Mouse (Mus musculus) neural tube, embryonic 12.5 days (tissue): ENCODE results near the gene Slc1a4. TPM values are rescaled to one million over a fixed set of nuclear protein-coding genes. Genes with fewer than 3 reads are reported as not detected.

Experiments
- ATAC-seq: fragments of 200-750 bp; cut with Nextera tagmentation; 2 replicates; pipeline ENCODE4 v1.8.0; 2017; ENCODE audit warnings: low read depth, mild to moderate bottlenecking, moderate TSS enrichment, moderate library complexity; ENCODE audit not compliant: low FRiP score
- H3K27ac ChIP-seq: fragments of 300-500 bp; sonication (generic); 2 replicates; pipeline ENCODE4 v1.5.1; 2016
- H3K27me3 ChIP-seq: fragments of 300-500 bp; sonication (generic); replicated peaks from 2 replicates; pipeline ENCODE4 v1.6.1; 2016; ENCODE audit warnings: mild to moderate bottlenecking
- H3K36me3 ChIP-seq: fragments of 300-500 bp; sonication (generic); 2 replicates; pipeline ENCODE4 v1.6.1; 2016; ENCODE audit warnings: mild to moderate bottlenecking
- H3K4me1 ChIP-seq: fragments of 300-500 bp; sonication (generic); 2 replicates; pipeline ENCODE4 v1.6.1; 2016
- H3K4me2 ChIP-seq: fragments of 300-500 bp; sonication (generic); replicated peaks from 2 replicates; pipeline ENCODE4 v1.6.1; 2016; ENCODE audit warnings: mild to moderate bottlenecking
- H3K4me3 ChIP-seq: fragments of 300-500 bp; sonication (generic); 2 replicates; pipeline ENCODE4 v1.5.1; 2016
- H3K9ac ChIP-seq: fragments of 300-500 bp; sonication (generic); 2 replicates; pipeline ENCODE4 v1.6.1; 2016; ENCODE audit warnings: mild to moderate bottlenecking
- H3K9me3 ChIP-seq: fragments of 300-500 bp; sonication (generic); 2 replicates; pipeline ENCODE4 v1.6.1; 2016; ENCODE audit warnings: mild to moderate bottlenecking
- WGBS: fragments of 180-500 bp; shearing (Covaris S2); methylation state at CpG from one replicate; pipeline ENCODE4 v1.1.7; 2016; 5-methylcytosine and 5-hydroxymethylcytosine counted together
- polyA plus RNA-seq: library from polyadenylated mRNA; unstranded; fragments of >200 nt; fragmentation: Nextera tagmentation; extraction: Ambion mirVana; gene quantifications from 2 replicates; pipeline ENCODE4 v1.2.1, GENCODE M21; 2016

The Slc1a4 gene
- polyA plus RNA-seq, 1 experiment from 2014 or later = 27.8 TPM

DNA sequence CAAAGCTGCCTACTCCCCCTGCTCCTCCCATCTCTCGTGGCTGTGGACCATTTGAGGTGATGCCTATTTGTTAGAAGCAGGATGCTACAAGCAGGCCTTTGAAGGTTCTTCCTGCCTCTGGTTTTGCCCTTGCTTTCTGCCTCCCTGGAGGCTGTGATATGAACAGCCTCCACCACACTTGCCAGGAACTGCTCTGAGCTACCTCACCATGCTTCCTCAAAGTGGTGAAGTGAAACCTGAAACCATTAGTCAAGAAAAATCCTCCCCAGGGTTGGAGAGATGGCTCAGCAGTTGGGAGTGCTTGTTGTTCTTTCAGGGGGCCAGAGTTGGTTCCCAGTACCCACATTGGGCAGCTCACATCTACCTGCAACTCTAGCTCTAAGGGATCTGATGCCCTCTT is 9.1 kb upstream of the Slc1a4 start:
- Histone ChIP-seq H3K4me1 (no peaks in the 10 kb centered on the region), H3K9ac (no peak overlapping the region), H3K27me3 (no peaks in the 10 kb centered on the region), H3K4me3 (no peak overlapping the region), H3K4me2 (no peak overlapping the region), H3K9me3 (no peaks in the 10 kb centered on the region), H3K36me3 (no peaks in the 10 kb centered on the region), H3K27ac (no peak overlapping the region)
- ATAC-seq = no peak
- WGBS = 52% methylated on average over 1 of the region's 1 CpGs

DNA sequence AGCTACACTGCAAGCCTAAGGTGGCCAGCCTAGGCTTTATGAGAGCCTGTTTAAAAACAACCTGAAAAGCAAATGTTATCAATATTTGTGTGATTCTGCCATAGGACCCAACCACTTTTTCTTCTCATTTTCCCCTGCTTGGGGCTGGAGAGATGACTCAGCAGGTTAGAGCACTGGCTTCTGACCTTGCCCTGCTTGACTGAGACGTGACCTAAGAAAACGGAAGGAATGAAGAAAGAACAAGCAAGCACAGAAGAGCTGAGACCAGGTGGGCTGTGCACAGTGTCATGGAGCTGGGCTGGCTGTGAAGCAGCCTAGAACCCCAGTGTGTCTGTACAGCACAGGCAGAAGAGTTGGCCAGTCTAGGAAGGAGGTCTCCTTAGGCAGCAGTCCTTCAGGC is 6.2 kb upstream of the Slc1a4 start:
- Histone ChIP-seq H3K36me3 (no peaks in the 10 kb centered on the region), H3K4me2 (no peak overlapping the region), H3K9me3 (no peaks in the 10 kb centered on the region), H3K27ac (no peak overlapping the region), H3K4me1 (no peaks in the 10 kb centered on the region), H3K9ac (no peak overlapping the region), H3K4me3 (no peak overlapping the region), H3K27me3 (no peaks in the 10 kb centered on the region)
- ATAC-seq = no peak
- WGBS = 82% methylated on average over 2 of the region's 2 CpGs

DNA sequence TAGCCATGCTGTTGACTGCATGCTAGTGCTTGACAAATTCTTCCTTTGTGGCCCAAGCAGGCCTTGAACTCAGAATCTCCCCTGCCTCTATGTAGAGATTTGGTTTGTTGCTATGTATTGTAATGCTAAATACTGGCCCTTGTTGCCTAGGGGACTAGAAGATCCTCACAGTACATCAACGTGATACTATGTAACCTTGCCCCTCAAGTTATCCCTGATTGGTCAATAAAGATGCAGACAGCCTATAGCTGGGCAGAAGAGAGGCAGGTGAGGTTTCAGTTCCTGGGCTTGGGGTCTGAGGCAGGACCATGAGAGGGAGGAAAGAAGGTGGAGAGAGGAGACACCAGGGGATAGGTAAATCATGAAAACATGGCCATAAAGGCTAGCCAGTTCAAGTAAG is 1.8 kb upstream of the Slc1a4 start:
- Histone ChIP-seq H3K27me3 (no peaks in the 10 kb centered on the region), H3K27ac (no peak overlapping the region), H3K36me3 (no peaks in the 10 kb centered on the region), H3K9me3 (no peaks in the 10 kb centered on the region), H3K4me3 (no peak overlapping the region), H3K4me1 (peaks cover 12% of the 10 kb centered on the region; the same call in 1 of the 2 replicates), H3K4me2 (no peak overlapping the region), H3K9ac (no peak overlapping the region)
- ATAC-seq = no peak
- WGBS = 4% methylated on average over 1 of the region's 1 CpGs

DNA sequence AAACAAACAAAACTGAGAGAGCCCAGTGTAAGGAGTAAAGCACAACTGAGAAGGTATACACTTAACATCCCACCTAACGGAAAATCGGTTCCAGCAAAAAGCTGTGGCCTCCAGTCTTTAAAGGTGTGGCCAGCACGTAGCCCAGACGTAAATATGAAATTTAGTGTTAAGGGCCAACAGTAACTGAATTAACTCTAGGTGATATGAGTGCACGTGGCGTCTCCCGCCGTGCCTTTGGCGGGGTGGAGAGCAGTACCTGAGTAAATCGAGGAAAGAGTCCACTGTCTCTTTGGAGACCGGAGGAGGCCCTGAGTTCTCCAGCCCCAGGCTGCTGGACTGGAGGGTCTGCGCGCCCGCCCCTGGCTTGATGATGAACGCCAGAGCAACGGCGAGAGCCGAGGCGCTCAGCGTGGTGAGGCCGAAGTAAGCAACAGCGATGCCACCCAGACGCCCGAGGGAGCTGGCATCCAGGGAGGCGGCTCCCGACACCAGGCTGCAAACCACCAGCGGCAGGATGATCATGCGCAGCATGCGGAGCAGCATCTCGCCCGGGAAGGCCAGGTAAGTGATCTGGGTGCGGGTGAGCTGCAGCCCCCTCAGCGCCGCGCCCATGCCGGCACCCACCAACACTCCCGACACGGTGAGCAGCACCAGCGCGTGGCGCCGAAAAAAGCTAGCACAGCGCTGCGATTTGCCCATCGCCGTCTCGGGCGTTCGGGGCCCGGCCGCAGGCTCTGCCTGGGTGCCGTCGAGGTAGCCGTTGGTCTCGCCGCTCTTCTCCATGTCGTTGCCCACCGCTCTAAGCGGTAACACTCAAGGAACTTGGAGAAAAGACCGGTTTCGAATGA is 599 bp downstream of the Slc1a4 start:
- H3K27ac ChIP-seq = peak overlapping the region; percentile 39
- peak; percentile 49 for ATAC-seq
- WGBS = 1% methylated on average over 61 of the region's 61 CpGs
- H3K9ac ChIP-seq = peak overlapping the region; percentile 77
- H3K27me3 ChIP-seq = no peaks in the 10 kb centered on the region
- no peaks in the 10 kb centered on the region for H3K9me3 ChIP-seq
- H3K4me2 ChIP-seq = peak overlapping the region; percentile 90
- H3K4me3 ChIP-seq = peak overlapping the region; percentile 66
- H3K36me3 ChIP-seq = no peaks in the 10 kb centered on the region
- H3K4me1 ChIP-seq = peaks cover 12% of the 10 kb centered on the region; the same call in 1 of the 2 replicates

DNA sequence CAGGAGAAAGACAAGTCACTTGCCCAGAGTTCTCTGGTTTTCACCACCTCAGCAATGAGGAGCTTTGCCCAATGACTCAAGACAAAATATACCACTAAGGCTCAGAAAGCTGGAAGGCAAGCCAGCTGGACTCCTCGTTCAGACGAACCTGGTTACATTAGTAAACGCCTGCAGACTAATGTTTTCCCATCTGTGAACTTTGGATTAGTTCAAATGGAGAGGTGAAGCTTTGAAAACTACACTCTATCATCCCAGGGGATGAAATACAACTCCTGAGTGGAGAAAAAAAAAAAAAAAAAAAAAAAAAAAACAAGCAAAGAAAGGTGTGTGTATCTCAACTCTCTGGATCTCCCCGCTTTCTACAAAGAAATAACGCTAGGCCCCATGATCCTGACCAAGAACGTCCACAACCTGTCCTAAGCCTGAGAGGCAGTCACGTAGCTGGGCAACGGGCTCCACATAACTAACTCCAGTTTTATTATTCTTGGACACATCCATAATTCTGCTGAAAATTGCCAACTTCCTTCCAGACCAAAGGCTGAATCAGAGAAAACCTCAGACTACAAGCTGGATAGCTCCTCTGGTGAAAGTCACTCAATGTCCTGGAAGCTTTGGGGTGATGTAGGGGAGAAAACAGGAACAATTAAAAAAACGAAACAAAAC is 1.4 kb downstream of the Slc1a4 start:
- WGBS = 38% methylated on average over 9 of the region's 9 CpGs
- peak overlapping the region; percentile 90 for H3K4me2 ChIP-seq
- no peaks in the 10 kb centered on the region for H3K9me3 ChIP-seq
- H3K4me3 ChIP-seq = peak overlapping the region; percentile 66
- H3K9ac ChIP-seq = peak overlapping the region; percentile 77
- H3K36me3 ChIP-seq = no peaks in the 10 kb centered on the region
- H3K27ac ChIP-seq = no peak overlapping the region
- H3K27me3 ChIP-seq = no peaks in the 10 kb centered on the region
- ATAC-seq = no peak
- peaks cover 18% of the 10 kb centered on the region; the same call in 1 of the 2 replicates for H3K4me1 ChIP-seq

DNA sequence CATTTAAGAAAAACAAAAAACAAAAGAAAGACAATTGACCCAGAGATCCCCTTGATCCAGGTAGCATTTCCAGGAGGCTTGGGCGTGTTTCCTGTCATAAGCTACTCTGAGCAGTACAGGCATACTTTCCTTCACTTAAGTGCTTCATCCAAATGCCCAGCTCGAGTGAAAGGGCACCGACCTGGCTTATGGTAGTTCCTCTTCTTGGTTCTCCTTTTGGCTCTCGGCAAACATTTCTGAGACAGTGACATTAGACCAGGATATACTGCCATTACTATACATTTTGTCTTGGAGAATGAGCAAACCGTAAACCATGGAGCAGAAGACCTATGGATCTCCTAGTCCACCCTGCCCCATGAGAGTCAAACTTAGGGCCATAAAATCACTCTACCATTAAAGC is 2.8 kb downstream of the Slc1a4 start:
- H3K9ac ChIP-seq = no peak overlapping the region
- peaks cover 18% of the 10 kb centered on the region; the same call in 1 of the 2 replicates for H3K4me1 ChIP-seq
- H3K4me2 ChIP-seq = peak overlapping the region; percentile 90; the same call in 1 of the 2 replicates
- no peaks in the 10 kb centered on the region for H3K27me3 ChIP-seq
- no peak for ATAC-seq
- no peaks in the 10 kb centered on the region for H3K9me3 ChIP-seq
- no peak overlapping the region for H3K27ac ChIP-seq
- H3K36me3 ChIP-seq = no peaks in the 10 kb centered on the region
- WGBS = 90% methylated on average over 5 of the region's 5 CpGs
- H3K4me3 ChIP-seq = no peak overlapping the region

DNA sequence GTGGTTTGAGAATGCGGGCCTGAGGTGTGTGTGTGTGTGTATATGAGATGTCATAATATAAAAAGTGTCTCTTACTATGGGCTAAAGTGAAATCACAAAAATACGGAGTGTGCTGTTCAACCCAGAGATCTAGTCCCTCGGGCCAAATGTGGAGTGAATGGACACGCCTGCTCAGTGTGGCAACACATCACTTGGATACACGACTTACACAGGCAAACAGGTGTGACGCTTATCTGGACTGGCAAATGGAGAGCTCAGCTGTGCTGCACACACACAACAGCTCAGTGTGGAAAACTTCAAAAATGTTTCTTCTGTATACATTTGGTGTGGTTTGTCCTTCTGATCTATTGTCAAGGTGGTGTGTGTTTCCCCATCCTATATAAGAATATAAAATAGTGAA is 3.7 kb downstream of the Slc1a4 start:
- Histone ChIP-seq H3K27ac (no peak overlapping the region), H3K4me1 (peaks cover 18% of the 10 kb centered on the region; the same call in 1 of the 2 replicates), H3K4me2 (no peak overlapping the region), H3K36me3 (no peaks in the 10 kb centered on the region), H3K9ac (no peak overlapping the region), H3K27me3 (no peaks in the 10 kb centered on the region), H3K4me3 (no peak overlapping the region), H3K9me3 (no peaks in the 10 kb centered on the region)
- 85% methylated on average over 6 of the region's 6 CpGs for WGBS
- ATAC-seq = no peak

DNA sequence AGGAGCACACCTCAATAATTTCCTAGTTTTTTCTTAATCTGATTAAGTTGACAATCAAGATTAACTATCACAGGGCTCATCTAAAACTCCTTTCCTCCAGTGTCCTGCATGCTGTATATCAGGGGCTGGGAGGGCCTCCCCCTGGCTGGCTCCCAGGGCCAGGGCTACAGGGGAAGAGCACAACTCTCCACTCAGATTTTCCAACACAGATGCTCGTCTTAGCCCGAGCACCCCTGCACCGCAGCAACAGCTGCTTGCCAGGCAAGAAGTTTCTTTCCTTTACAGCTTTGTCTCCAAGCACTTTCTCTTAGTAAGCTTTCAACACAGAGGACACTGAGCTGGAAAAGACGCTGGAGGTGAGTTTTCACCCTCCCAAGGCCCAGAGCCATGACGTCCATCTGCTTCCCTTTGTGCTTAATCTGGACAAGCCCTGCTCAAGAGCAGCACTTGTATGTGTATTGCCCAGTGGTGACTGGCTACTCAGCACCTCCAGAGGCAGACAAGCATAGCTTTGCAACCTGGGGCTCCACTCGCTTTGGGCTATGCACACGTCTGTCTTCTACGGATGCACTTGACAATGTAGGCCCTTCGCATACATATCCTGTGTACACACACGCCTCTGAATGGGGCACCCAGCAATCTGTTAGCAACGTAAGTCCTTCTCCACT is 6.1 kb downstream of the Slc1a4 start:
- H3K4me1 ChIP-seq = peaks cover 18% of the 10 kb centered on the region; the same call in 1 of the 2 replicates
- 85% methylated on average over 11 of the region's 11 CpGs for WGBS
- H3K36me3 ChIP-seq = no peaks in the 10 kb centered on the region
- H3K27ac ChIP-seq = no peak overlapping the region
- H3K4me2 ChIP-seq = no peak overlapping the region
- no peaks in the 10 kb centered on the region for H3K27me3 ChIP-seq
- no peak for ATAC-seq
- H3K9ac ChIP-seq = no peak overlapping the region
- no peak overlapping the region for H3K4me3 ChIP-seq
- no peaks in the 10 kb centered on the region for H3K9me3 ChIP-seq

DNA sequence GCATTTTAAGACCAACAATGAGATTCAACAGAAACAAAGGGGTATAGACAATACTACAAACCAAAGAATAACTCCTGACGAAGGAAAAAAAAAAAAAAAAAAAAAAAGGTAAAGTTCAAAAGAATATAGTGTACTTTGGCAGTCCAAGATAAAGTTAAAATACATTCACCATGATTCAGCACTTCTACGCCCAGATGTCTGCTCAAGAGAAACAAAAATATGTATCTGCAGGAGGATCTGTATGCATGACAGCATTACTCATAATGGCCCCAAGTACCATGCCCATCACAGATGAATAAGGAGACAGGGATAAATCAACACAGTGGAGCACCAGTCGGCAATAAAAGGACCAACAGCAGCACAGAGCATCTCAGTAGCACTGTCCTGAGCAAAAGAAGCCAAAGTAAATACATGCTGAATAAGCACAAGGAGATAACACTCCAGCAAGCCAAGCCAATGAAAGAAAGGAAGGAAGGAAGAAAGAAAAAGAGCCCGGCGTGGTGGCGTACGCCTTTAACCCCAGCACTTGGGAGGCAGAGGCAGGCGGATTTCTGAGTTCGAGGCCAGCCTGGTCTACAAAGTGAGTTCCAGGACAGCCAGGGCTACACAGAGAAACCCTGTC is 7.3 kb downstream of the Slc1a4 start:
- WGBS = 90% methylated on average over 9 of the region's 9 CpGs
- H3K4me1 ChIP-seq = peaks cover 8% of the 10 kb centered on the region; the same call in 1 of the 2 replicates
- H3K36me3 ChIP-seq = no peaks in the 10 kb centered on the region
- H3K4me3 ChIP-seq = no peak overlapping the region
- H3K27ac ChIP-seq = no peak overlapping the region
- no peak overlapping the region for H3K9ac ChIP-seq
- no peaks in the 10 kb centered on the region for H3K9me3 ChIP-seq
- ATAC-seq = no peak
- no peak overlapping the region for H3K4me2 ChIP-seq
- no peaks in the 10 kb centered on the region for H3K27me3 ChIP-seq

DNA sequence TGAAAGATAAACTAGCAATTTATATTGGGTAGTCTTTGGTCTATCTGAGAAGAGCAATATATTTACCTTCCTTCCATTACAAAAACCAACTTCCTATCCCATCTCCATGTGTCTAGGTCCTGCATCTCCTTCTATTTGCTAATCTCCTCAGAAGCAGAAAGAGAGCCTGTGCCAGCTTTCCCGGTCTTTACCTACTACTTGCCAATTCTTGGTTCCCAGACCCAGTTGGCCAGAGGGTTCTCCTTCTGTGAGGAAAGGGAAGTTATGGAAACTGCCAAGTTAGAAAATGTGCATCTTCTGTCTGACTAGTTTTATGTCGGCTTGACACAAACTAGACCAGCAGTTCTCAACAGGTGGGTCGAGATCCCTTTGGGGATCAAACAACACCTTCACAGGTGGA is 8.5 kb downstream of the Slc1a4 start:
- H3K27me3 ChIP-seq = no peaks in the 10 kb centered on the region
- 0 out of 2 replicates have a peak, but pooled peaks cover 6% of the 10 kb centered on the region for H3K4me1 ChIP-seq
- H3K4me2 ChIP-seq = no peak overlapping the region
- no peak overlapping the region for H3K4me3 ChIP-seq
- WGBS = 98% methylated on average over 3 of the region's 3 CpGs
- H3K9me3 ChIP-seq = no peaks in the 10 kb centered on the region
- H3K27ac ChIP-seq = no peak overlapping the region
- ATAC-seq = no peak
- no peaks in the 10 kb centered on the region for H3K36me3 ChIP-seq
- H3K9ac ChIP-seq = no peak overlapping the region

DNA sequence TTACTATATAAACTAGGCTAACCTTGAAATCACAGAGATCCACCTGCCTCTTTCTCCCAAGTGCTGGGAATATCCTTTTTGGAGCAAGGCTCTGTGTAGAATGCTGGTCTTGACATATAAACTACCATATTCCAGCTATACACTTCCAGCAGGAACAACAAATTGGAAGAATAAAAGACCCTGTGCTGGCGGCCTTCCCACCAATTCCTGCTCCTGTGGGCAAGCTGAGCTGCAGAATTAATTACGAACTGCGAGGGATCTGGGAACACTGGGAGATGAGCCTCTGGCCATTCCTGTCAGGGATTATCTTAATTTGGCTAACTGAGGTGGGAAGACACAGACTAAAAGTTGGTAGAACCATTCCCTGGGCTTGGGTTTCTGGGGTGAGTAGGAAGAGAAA is 10.1 kb downstream of the Slc1a4 start:
- H3K36me3 ChIP-seq = no peaks in the 10 kb centered on the region
- ATAC-seq = no peak
- H3K4me3 ChIP-seq = no peak overlapping the region
- no peaks in the 10 kb centered on the region for H3K27me3 ChIP-seq
- H3K27ac ChIP-seq = no peak overlapping the region
- H3K4me1 ChIP-seq = 0 out of 2 replicates have a peak, but pooled peaks cover 6% of the 10 kb centered on the region
- H3K4me2 ChIP-seq = no peak overlapping the region
- H3K9ac ChIP-seq = no peak overlapping the region
- no peaks in the 10 kb centered on the region for H3K9me3 ChIP-seq
- WGBS = 84% methylated on average over 3 of the region's 3 CpGs

DNA sequence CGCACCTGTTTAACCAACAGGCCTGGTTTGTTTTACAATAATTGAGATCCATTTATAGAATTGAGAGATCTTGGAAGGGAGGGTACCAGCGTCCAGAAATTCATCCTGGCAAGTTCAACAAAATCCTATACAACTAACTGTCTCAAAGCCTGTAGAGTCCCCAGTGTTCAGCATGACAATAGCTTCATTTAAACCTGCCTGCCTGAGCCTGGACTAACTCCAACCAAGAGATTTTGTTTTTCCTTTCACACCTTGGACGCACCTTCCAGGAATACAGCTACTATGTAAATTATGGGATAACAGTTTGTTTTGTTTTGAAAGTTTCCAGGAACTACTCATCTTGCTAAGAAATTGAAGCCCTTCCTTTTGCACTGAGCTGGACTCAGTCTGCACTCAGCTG is 11.9 kb downstream of the Slc1a4 start:
- H3K4me2 ChIP-seq = no peak overlapping the region
- ATAC-seq = no peak
- no peak overlapping the region for H3K9ac ChIP-seq
- H3K4me3 ChIP-seq = no peak overlapping the region
- H3K4me1 ChIP-seq = no peaks in the 10 kb centered on the region
- no peaks in the 10 kb centered on the region for H3K27me3 ChIP-seq
- H3K36me3 ChIP-seq = peaks cover 10% of the 10 kb centered on the region; the same call in 1 of the 2 replicates
- no peaks in the 10 kb centered on the region for H3K9me3 ChIP-seq
- H3K27ac ChIP-seq = no peak overlapping the region
- WGBS = 79% methylated on average over 3 of the region's 3 CpGs
